Mouse (Mus musculus): ENCODE measurements around the gene Lct. TPM values are rescaled to one million over a fixed set of nuclear protein-coding genes. Genes with fewer than 3 reads are reported as not detected.

The Lct gene
- not detected for polyA plus RNA-seq (2014; fragmentation: Illumina TruSeq; extraction: RNeasy Lipid Tissue Mini Kit (QIAGEN cat#74804); ENCODE audit: low read depth, low replicate concordance)

DNA sequence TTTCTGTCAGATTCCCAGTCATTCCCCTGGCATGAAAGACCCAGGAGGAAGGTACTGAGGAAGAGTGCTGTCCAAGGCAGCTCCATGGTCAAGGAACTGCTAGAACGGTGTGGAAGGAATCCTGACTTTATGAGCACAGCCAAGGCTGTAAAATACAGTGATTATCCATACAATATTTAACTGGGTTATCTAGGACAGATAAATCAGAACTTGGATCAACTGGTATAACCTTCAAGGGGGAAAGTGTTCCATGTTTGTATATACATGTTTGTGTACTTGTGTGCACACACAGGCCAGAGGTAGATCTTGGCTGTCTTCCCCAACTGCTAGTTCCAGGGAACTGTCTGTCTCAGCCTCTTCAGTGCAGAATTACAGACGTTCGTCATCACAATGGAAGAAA lies at the start of gene Lct:
Lct (minus strand) TSS at position 101 of the 400 bp plus-strand sequence.

DNA sequence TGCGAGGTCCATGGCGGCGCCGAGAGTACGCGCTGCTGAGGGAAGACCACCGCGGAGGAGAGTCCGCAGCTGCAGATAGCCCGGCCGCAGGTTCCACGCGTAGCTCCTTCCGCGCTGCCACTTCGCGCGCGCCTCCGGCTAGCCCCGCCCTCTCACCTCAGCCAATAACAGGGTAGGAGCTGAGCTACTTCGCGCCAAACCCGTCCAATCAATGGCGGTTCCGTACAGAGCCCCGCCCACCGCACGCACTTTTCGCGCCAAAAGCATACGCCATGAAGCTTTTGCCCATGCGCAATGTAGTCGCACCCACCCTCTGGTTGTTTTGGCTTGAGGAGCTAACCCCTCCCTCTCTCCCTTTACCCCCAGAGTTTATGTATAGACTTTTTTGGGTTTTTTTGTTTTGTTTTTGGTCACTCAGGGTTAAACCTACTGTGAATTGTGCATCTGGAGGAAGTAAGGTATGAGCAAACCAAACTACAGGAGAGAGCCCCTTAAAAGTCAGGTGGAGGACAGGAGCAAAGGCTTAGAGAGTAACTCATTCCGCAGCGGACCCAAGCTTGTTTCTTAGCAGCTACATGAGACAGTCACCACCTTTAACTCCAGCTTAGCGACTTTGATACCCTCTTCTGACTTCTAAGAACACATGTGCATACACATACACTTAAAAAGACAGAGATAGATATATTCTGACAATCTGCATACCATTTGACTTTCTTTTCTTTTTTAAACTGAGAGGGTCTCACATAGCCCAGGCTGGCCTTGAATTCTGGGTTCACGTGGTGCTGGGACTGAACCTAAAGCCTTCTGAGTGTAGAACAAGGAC lies 31.6 kb upstream of the Lct start, which contains the start of gene Mcm6:
Mcm6 (minus strand) TSS at position 111 of the 823 bp plus-strand sequence.

DNA sequence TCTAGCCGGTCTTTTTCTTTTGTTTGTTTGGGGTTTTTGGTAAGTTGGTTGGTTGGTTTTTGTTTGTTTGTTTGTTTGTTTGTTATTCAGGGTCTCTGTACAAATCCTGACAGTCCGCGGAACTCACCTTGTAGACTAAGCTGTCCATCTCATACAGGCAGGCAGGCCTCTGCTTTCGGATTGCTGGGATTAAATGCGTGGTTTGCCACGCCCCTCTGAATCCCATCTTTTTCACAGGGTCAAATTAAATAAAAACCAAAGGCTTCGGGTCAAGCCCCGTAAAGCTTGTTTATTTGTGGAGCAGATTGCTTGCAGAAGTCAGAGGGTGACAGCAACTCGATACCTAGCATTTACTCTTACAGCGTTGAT lies 84.5 kb downstream of the Lct start, which contains the start of gene Ubxn4:
Ubxn4 (plus strand) TSS at position 338 of the 369 bp plus-strand sequence.

Other genes with a start within 250 kb of the Lct start
- gene Zranb3, start 225.3 kb downstream of the Lct start, polyA plus RNA-seq (2014; fragmentation: Illumina TruSeq; extraction: RNeasy Lipid Tissue Mini Kit (QIAGEN cat#74804); ENCODE audit: low read depth, low replicate concordance), result 4.1 TPM
- gene R3hdm1, start 225.0 kb downstream of the Lct start, polyA plus RNA-seq (2014; fragmentation: Illumina TruSeq; extraction: RNeasy Lipid Tissue Mini Kit (QIAGEN cat#74804); ENCODE audit: low read depth, low replicate concordance), result 271 TPM
- gene Ubxn4, start 84.4 kb downstream of the Lct start, polyA plus RNA-seq (2014; fragmentation: Illumina TruSeq; extraction: RNeasy Lipid Tissue Mini Kit (QIAGEN cat#74804); ENCODE audit: low read depth, low replicate concordance), result 216 TPM
- 29.6 TPM for gene Mcm6, start 31.3 kb upstream of the Lct start, polyA plus RNA-seq (2014; fragmentation: Illumina TruSeq; extraction: RNeasy Lipid Tissue Mini Kit (QIAGEN cat#74804); ENCODE audit: low read depth, low replicate concordance)
- gene Dars, start 89.0 kb upstream of the Lct start, polyA plus RNA-seq (2014; fragmentation: Illumina TruSeq; extraction: RNeasy Lipid Tissue Mini Kit (QIAGEN cat#74804); ENCODE audit: low read depth, low replicate concordance), result 268 TPM

All from adrenal gland, adult 10 weeks (tissue).